Mouse (Mus musculus): ENCODE measurements around the gene Rgs3.

Rgs3 gene

GRCm38 (mm10) chr4:62605856-62606541, 46.4 kb downstream of the Rgs3 start:
- DNase-seq (ENCODE audit: low spot score in 2 of 2), result no peak

- DNase-seq (ENCODE audit: low spot score in 2 of 2), result peak in 1 of 2 experiments; percentile 55
Observed at GRCm38 (mm10) chr4:62606542-62606882, 46.9 kb downstream of the Rgs3 start.

- no peak for DNase-seq (ENCODE audit: low spot score in 2 of 2)
Observed at GRCm38 (mm10) chr4:62606905-62607304, 47.3 kb downstream of the Rgs3 start.

GRCm38 (mm10) chr4:62607345-62607744, 47.7 kb downstream of the Rgs3 start:
- no peak for DNase-seq (ENCODE audit: low spot score in 2 of 2)

GRCm38 (mm10) chr4:62607805-62608204, 48.2 kb downstream of the Rgs3 start:
- DNase-seq (ENCODE audit: low spot score in 2 of 2), result no peak

- no peak for DNase-seq (ENCODE audit: low spot score in 2 of 2)
Observed at GRCm38 (mm10) chr4:62609333-62609732, 49.7 kb downstream of the Rgs3 start.

GRCm38 (mm10) chr4:62610142-62610675, 50.6 kb downstream of the Rgs3 start:
- no peak for DNase-seq (ENCODE audit: low spot score in 2 of 2)

GRCm38 (mm10) chr4:62612601-62613501, 53.2 kb downstream of the Rgs3 start:
- peak; percentile 89 to 91 for DNase-seq (ENCODE audit: low spot score in 2 of 2)

GRCm38 (mm10) chr4:62613646-62614365, 54.2 kb downstream of the Rgs3 start:
- peak in 1 of 2 experiments; percentile 37 for DNase-seq (ENCODE audit: low spot score in 2 of 2)

- no peak for DNase-seq (ENCODE audit: low spot score in 2 of 2)
Observed at GRCm38 (mm10) chr4:62617856-62618440, 58.3 kb downstream of the Rgs3 start.

- DNase-seq (ENCODE audit: low spot score in 2 of 2), result peak; percentile 52 to 69
Observed at GRCm38 (mm10) chr4:62619232-62619964, 59.8 kb downstream of the Rgs3 start.

- DNase-seq (ENCODE audit: low spot score in 2 of 2), result no peak
Observed at GRCm38 (mm10) chr4:62619965-62620244, 60.3 kb downstream of the Rgs3 start.

GRCm38 (mm10) chr4:62621151-62621550, 61.5 kb downstream of the Rgs3 start:
- DNase-seq (ENCODE audit: low spot score in 2 of 2), result no peak

- no peak for DNase-seq (ENCODE audit: low spot score in 2 of 2)
Observed at GRCm38 (mm10) chr4:62621880-62622675, 62.4 kb downstream of the Rgs3 start.

- no peak for DNase-seq (ENCODE audit: low spot score in 2 of 2)
Observed at GRCm38 (mm10) chr4:62623251-62624015, 63.8 kb downstream of the Rgs3 start.

- DNase-seq (ENCODE audit: low spot score in 2 of 2), result peak; percentile 67
Observed at GRCm38 (mm10) chr4:62624679-62625450, 65.2 kb downstream of the Rgs3 start.

- no peak for DNase-seq (ENCODE audit: low spot score in 2 of 2)
Observed at GRCm38 (mm10) chr4:62625451-62626061, 65.9 kb downstream of the Rgs3 start.
